Mouse (Mus musculus): ENCODE results near the gene Bdkrb1.

Bdkrb1 gene

GRCm38 (mm10) chr12:105598503-105598902 lies 4.4 kb upstream of the Bdkrb1 start:
- DNase-seq (ENCODE audit: low read depth, low spot score): no peak

DNA sequence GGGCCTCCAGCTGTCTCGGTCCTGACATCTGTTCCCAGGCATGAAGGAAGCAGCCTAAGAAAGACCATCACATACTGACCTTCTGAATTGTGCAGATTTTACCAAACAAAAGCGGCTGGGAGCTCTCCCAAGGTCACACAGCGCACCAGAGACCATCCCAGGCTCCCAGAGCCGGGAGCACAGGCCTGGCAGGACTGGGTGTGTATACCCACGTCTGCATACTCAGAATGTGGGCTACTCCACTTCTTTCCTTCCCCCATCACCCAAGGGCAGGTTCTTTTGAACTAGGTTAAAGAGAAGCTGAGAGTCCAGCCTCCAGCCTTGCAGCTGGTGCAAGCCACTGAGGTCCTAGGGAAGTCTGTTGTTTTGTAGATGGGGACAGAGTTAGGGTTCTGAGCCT lies 3.8 kb upstream of the Bdkrb1 start:
- DNase-seq (ENCODE audit: low read depth, low spot score): no peak

- DNase-seq (ENCODE audit: low read depth, low spot score): no peak
Measured at GRCm38 (mm10) chr12:105601586-105601985, 1.3 kb upstream of the Bdkrb1 start.

DNA sequence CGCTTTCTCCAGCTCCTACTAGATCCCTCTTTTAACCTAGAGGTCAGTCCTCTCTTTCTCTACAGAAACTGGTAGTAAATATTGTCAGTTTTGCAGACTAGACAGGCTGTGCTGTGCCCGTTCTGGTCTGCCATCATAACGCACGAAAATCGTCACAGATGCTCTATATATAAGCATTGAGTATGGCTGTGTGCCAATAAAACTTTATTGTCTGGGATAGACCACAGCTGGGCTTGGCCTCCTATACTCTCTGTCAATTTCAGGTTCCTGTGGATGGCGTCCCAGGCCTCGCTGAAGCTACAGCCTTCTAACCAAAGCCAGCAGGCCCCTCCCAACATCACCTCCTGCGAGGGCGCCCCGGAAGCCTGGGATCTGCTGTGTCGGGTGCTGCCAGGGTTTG lies 1.0 kb downstream of the Bdkrb1 start:
- no peak for DNase-seq (ENCODE audit: low read depth, low spot score)

DNA sequence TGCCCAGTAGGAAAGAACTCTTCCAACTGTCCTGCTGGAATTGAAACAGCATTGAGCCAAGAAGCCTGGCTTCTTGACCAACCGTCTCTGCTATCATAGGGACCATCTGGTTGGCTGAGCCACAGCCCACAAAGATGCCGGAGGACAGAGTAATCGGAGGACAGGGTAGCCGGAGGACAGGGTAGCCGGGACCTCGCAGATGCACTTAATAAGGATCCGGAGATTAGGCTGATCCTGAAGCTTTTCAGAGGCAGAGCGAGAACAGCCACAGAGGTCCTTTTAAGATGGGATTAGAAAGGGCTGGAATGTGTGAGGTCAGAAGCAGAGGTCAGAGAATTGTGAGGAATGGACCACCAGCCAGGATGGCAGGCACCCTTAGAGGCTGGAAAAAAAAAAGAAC lies 2.3 kb downstream of the Bdkrb1 start:
- no peak for DNase-seq (ENCODE audit: low read depth, low spot score)

GRCm38 (mm10) chr12:105606881-105607280 lies 4.0 kb downstream of the Bdkrb1 start:
- no peak for DNase-seq (ENCODE audit: low read depth, low spot score)

- DNase-seq (ENCODE audit: low read depth, low spot score): no peak
Measured at GRCm38 (mm10) chr12:105611045-105611444, 8.2 kb downstream of the Bdkrb1 start.

DNA sequence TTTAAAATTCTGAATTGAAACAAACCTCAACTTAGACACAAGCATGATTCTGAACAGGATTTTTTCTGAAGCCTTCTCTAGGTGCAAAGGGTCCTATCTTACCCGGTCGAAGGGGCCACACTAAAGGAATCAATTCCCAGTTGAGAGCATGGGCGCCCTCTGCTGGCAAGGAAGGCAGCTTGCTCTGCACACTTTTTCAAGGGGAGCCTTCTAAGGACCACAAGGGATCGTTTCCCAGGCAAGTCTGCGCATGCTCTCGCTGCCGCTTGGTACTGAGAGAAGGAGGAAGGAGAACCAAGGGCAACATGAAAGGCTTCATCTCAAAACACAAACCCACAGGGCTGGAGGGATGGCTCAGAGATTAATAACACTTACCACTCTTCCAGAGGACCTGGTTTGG lies 8.9 kb downstream of the Bdkrb1 start:
- DNase-seq (ENCODE audit: low read depth, low spot score): peak; percentile 75

DNA sequence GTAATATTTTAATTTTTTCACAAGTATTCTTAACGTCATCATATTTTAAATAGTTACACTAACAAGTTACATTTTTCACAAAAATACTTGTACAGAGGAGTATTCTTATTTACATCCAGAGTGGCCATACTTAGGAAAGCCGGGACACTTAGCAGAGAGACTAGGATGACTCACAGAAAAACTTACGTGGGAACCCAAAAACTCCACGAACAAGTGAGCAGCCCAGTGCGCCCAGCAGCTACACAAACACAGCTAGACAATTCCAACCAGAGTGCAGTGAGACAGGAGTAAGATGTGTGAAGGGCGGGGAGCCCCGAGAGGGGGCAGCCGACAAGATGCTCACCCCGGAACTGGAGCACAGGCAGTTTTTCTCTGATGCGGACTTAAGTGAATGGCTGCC lies 10.7 kb downstream of the Bdkrb1 start:
- DNase-seq (ENCODE audit: low read depth, low spot score): no peak

DNA sequence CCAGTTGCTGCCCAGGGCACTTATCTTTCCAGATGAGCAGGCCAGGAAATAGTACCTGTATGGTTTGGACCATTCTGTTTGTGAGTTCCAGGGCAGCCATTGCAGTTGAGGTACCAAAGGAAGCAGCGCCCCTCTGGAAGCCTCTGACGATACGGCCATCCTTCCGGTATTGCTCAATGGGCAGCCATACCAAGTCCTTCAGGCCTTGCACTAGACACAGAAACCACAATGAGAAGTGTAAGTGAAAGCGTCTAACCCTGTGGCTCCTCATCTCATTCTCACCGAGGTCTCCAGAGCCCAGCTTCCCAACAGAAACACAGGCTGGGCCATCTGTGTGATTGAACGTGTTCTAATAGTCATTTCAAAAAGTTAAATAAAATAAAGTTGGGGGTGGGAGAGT lies 19.2 kb downstream of the Bdkrb1 start:
- DNase-seq (ENCODE audit: low read depth, low spot score): no peak

DNA sequence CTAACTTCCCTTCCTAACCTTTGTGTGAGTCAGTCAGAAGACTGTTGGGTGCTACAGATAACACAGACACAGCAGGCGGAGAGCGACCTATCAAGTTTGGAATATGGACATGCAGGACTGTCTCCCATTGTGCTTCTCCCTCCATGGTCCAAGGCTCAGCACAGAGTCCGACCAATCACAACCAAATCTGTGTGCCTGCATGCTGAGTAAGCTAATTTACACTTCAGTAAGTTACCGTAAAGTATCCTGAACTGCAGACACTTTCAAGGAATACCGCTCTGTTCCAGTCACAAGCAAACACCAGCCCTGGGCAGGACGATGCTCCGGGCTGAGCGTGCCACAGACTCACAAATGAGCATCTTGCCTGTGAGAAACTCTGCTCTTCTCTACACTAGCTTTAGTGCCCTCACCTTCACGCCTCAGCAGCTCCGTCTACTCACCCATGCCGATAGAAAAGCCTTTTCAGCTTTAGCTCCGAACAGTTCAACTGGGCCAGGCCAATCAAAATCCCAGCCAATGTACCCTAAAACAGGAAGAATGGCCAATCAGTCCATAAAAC lies 20.2 kb downstream of the Bdkrb1 start:
- DNase-seq (ENCODE audit: low read depth, low spot score): no peak

- DNase-seq (ENCODE audit: low read depth, low spot score): no peak
Measured at GRCm38 (mm10) chr12:105625798-105626197, 22.9 kb downstream of the Bdkrb1 start.

- no peak for DNase-seq (ENCODE audit: low read depth, low spot score)
Measured at GRCm38 (mm10) chr12:105634374-105635067, 31.6 kb downstream of the Bdkrb1 start.

DNA sequence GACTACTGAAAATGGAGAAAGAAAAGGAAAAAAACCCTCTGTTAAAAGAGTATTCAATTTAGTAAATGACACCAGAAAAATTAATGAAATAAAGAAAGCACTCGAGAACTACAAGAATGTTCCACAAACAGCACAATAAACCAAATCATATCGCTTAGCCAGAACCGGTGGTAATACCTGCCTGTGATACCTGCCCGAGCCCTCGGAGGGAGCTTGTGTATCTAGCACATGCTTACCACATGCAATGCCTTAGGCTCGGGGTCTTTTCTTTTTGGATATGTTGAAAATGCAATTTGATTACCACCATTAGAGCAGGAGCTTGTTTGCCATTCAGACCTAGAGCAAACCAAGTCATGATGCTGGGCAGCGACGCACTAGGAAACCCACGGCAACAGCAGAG lies 33.7 kb downstream of the Bdkrb1 start:
- DNase-seq (ENCODE audit: low read depth, low spot score): no peak

DNA sequence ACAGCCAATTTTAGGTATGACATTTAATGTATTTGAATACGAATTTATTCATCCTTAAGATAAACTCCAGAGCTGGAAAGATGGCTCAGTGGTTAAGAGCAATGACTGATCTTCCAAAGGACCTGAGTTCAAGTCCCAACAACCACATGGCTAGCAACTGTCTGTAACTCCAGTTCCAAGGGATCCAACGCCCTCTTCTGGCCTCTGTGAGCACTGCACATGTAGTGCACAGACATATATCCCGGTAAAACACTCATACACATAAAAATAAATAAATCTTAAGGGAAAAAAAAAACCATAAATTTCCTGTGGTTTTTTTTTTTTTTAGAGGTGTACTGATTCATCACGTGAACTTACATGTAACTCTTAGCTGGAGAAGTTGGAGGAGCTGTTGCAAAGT lies 34.7 kb downstream of the Bdkrb1 start:
- no peak for DNase-seq (ENCODE audit: low read depth, low spot score)

GRCm38 (mm10) chr12:105642770-105643321 lies 40.0 kb downstream of the Bdkrb1 start:
- DNase-seq (ENCODE audit: low read depth, low spot score): no peak

All from WW6 (cell line).